ENCODE assay signal across 8 mouse cellular contexts in the genomic region with DNA sequence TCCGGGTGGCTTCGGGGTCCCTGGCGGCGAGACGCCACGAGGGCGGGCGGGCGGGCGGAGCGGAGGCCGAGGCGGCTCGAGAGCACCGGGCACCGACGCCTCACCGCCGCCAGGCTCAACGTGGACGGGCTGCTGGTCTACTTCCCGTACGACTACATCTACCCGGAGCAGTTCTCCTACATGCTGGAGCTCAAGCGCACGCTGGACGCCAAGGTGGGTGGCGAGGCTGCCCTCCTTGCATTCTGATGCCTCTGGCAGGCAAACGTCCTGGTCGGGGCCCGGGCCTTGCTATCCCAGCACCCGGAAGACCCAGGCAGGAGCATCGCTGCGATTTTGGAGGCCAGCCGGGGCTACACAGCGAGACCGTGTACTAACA. TPM values are rescaled to one million over a fixed set of nuclear protein-coding genes. Genes with fewer than 3 reads are reported as not detected.
DNase-seq lines count a peak whose midpoint lies in the region; ATAC-seq and TF ChIP-seq lines count a peak whose summit lies in the region.

No protein-coding gene starts in this region.

- under 1% methylated on average over 29 of the region's 37 CpGs for WGBS in lung, embryonic 16.5 days
- under 1% methylated on average over 29 of the region's 37 CpGs for WGBS in heart, embryonic 16.5 days
- 0% methylated on average over 30 of the region's 37 CpGs for WGBS in lung, postnatal 0 days

- no peak for DNase-seq in cerebellum, adult 8-10 months
- no peak for DNase-seq in lung, adult 18-20 months
- peak; percentile 55 for DNase-seq in lung, postnatal 0 days (ENCODE audit: low spot score)
- DNase-seq in testis, postnatal 10 days (ENCODE audit: low spot score) = peak; percentile 66
- no peak for DNase-seq in cerebellum, adult 11 months

- H3K36me3 ChIP-seq in lung, embryonic 16.5 days (ENCODE audit: control insufficient read depth, insufficient read depth, low read length) = peaks cover 21% of the 10 kb centered on the region
- peaks cover 25% of the 10 kb centered on the region for H3K36me3 ChIP-seq in heart, embryonic 16.5 days (ENCODE audit: control insufficient read depth, insufficient read depth)
- H3K36me3 ChIP-seq in lung, postnatal 0 days (ENCODE audit: insufficient read depth, low read length) = peaks cover 9% of the 10 kb centered on the region

- H3K27me3 ChIP-seq in lung, embryonic 16.5 days (ENCODE audit: control insufficient read depth, insufficient read depth, low read depth, low read length) = no peaks in the 10 kb centered on the region
- H3K27me3 ChIP-seq in heart, embryonic 16.5 days (ENCODE audit: control insufficient read depth, insufficient read depth, low read length) = no peaks in the 10 kb centered on the region
- H3K27me3 ChIP-seq in lung, postnatal 0 days (replicated peaks; ENCODE audit: insufficient read depth, low read length) = no peaks in the 10 kb centered on the region

- peak overlapping the region; percentile 87 for H3K9ac ChIP-seq in lung, embryonic 16.5 days (ENCODE audit: low read length)
- H3K9ac ChIP-seq in heart, embryonic 16.5 days (ENCODE audit: low read length) = peak overlapping the region; percentile 84
- peak overlapping the region; percentile 73 for H3K9ac ChIP-seq in lung, postnatal 0 days (replicated peaks; ENCODE audit: low read depth)

- H3K4me1 ChIP-seq in lung, embryonic 16.5 days (replicated peaks; ENCODE audit: control insufficient read depth, insufficient read depth, low read length) = peaks cover 13% of the 10 kb centered on the region
- peaks cover 17% of the 10 kb centered on the region for H3K4me1 ChIP-seq in heart, embryonic 16.5 days (ENCODE audit: control insufficient read depth, insufficient read depth, low read length)
- H3K4me1 ChIP-seq in lung, postnatal 0 days (ENCODE audit: insufficient read depth, low read depth, low read length) = 0 out of 2 replicates have a peak, but pooled peaks cover 3% of the 10 kb centered on the region

- no peak for TF ChIP-seq EP300 in lung, postnatal 0 days (IDR thresholded peaks at IDR 0.05)

- ATAC-seq in cerebellum, adult (ENCODE audit: insufficient number of reproducible peaks, low FRiP score, low TSS enrichment) = 0 out of 2 replicates have a peak, but pooled peaks have one; percentile 21
- peak; percentile 57; the same call in 1 of the 2 replicates for ATAC-seq in lung, embryonic 16.5 days (ENCODE audit: low read depth)
- ATAC-seq in heart, embryonic 16.5 days (replicated peaks; ENCODE audit: extremely low read depth, insufficient read depth, low FRiP score) = peak; percentile 34
- ATAC-seq in lung, postnatal 0 days = peak; percentile 66

- TF ChIP-seq CTCF in lung, postnatal 0 days (IDR thresholded peaks at IDR 0.05) = no peak; the same call in 1 of the 2 replicates

- H3K27ac ChIP-seq in lung, embryonic 16.5 days (ENCODE audit: low read length) = peak overlapping the region; percentile 10; the same call in 1 of the 2 replicates
- H3K27ac ChIP-seq in heart, embryonic 16.5 days (ENCODE audit: low read length) = peak overlapping the region; percentile 41; the same call in 1 of the 2 replicates
- no peak overlapping the region for H3K27ac ChIP-seq in lung, postnatal 0 days (ENCODE audit: low read length)

- H3K9me3 ChIP-seq in lung, embryonic 16.5 days (ENCODE audit: control insufficient read depth, low read length) = no peaks in the 10 kb centered on the region
- no peaks in the 10 kb centered on the region for H3K9me3 ChIP-seq in heart, embryonic 16.5 days (replicated peaks; ENCODE audit: control insufficient read depth, low read length)
- H3K9me3 ChIP-seq in lung, postnatal 0 days (ENCODE audit: low read length) = no peaks in the 10 kb centered on the region

- peak overlapping the region; percentile 96 for H3K4me2 ChIP-seq in lung, embryonic 16.5 days (ENCODE audit: low read depth, low read length)
- peak overlapping the region; percentile 84 for H3K4me2 ChIP-seq in heart, embryonic 16.5 days (ENCODE audit: low read depth, low read length)
- peak overlapping the region; percentile 88 for H3K4me2 ChIP-seq in lung, postnatal 0 days (replicated peaks; ENCODE audit: low read depth, low read length)

- peak overlapping the region; percentile 98 for H3K4me3 ChIP-seq in lung, embryonic 16.5 days (ENCODE audit: low read length)
- peak overlapping the region; percentile 91 for H3K4me3 ChIP-seq in heart, embryonic 16.5 days (ENCODE audit: low read length)
- peak overlapping the region; percentile 75 for H3K4me3 ChIP-seq in lung, postnatal 0 days (ENCODE audit: low read depth, low read length)

RNA-seq across cellular contexts. Expression of a gene that starts 0.3 kb away (rescaled TPM):
- 15.9 and 17.4 TPM in 2 replicates for polyA plus RNA-seq in lung, embryonic 16.5 days (2015; fragmentation: Nextera tagmentation; extraction: Ambion mirVana)
- 11.1 and 12.8 TPM in 2 replicates for polyA plus RNA-seq in heart, embryonic 16.5 days (2015; fragmentation: Nextera tagmentation; extraction: Ambion mirVana)
- 8.9 and 9.4 TPM in 2 replicates for polyA plus RNA-seq in lung, postnatal 0 days (2015; fragmentation: Nextera tagmentation; extraction: Ambion mirVana)

RNA-seq across cellular contexts. Expression of a gene that starts 21.8 kb away (rescaled TPM):
- 17.5 and 19.7 TPM in 2 replicates for polyA plus RNA-seq in lung, embryonic 16.5 days (2015; fragmentation: Nextera tagmentation; extraction: Ambion mirVana)
- 4.1 and 5.0 TPM in 2 replicates for polyA plus RNA-seq in heart, embryonic 16.5 days (2015; fragmentation: Nextera tagmentation; extraction: Ambion mirVana)
- 28.1 and 31.4 TPM in 2 replicates for polyA plus RNA-seq in lung, postnatal 0 days (2015; fragmentation: Nextera tagmentation; extraction: Ambion mirVana)

RNA-seq across cellular contexts. Expression of a gene that starts 22.4 kb away (rescaled TPM):
- 78.9 and 137 TPM in 2 replicates for polyA plus RNA-seq in lung, embryonic 16.5 days (2015; fragmentation: Nextera tagmentation; extraction: Ambion mirVana)
- polyA plus RNA-seq in heart, embryonic 16.5 days (2015; fragmentation: Nextera tagmentation; extraction: Ambion mirVana) = 2,882 and 3,117 TPM in 2 replicates
- polyA plus RNA-seq in lung, postnatal 0 days (2015; fragmentation: Nextera tagmentation; extraction: Ambion mirVana) = 34.0 and 42.4 TPM in 2 replicates

RNA-seq across cellular contexts. Expression of a gene that starts 22.6 kb away (rescaled TPM):
- polyA plus RNA-seq in lung, embryonic 16.5 days (2015; fragmentation: Nextera tagmentation; extraction: Ambion mirVana) = 4.9 TPM in 2 replicates
- polyA plus RNA-seq in heart, embryonic 16.5 days (2015; fragmentation: Nextera tagmentation; extraction: Ambion mirVana) = 13.6 and 14.2 TPM in 2 replicates
- 4.1 and 4.2 TPM in 2 replicates for polyA plus RNA-seq in lung, postnatal 0 days (2015; fragmentation: Nextera tagmentation; extraction: Ambion mirVana)

RNA-seq across cellular contexts. Expression of a gene that starts 22.9 kb away (rescaled TPM):
- polyA plus RNA-seq in lung, embryonic 16.5 days (2015; fragmentation: Nextera tagmentation; extraction: Ambion mirVana) = 17.2 and 17.3 TPM in 2 replicates
- 16.2 and 16.7 TPM in 2 replicates for polyA plus RNA-seq in heart, embryonic 16.5 days (2015; fragmentation: Nextera tagmentation; extraction: Ambion mirVana)
- polyA plus RNA-seq in lung, postnatal 0 days (2015; fragmentation: Nextera tagmentation; extraction: Ambion mirVana) = 6.5 and 7.6 TPM in 2 replicates

Comparison
In these comparisons a context has a peak if more than half of its experiments do, and no peak if none do; other contexts are left out.
1. DNase-seq: peak in lung, postnatal 0 days (single experiment) and testis, postnatal 10 days (single experiment); none in cerebellum, adult 8-10 months (single experiment), lung, adult 18-20 months (0 of 2) and cerebellum, adult 11 months (single experiment).
2. RNA of a gene that starts 22.4 kb away (polyA plus RNA-seq): 2,882 to 3,117 TPM in heart, embryonic 16.5 days; 78.9 to 137 TPM in lung, embryonic 16.5 days and 34.0 to 42.4 TPM in lung, postnatal 0 days; every median in the first group is over 10 times any median in the second.
3. Peak in every context shown above with its lines, with median percentiles within 50 percentile points of each other: ATAC-seq, H3K4me2 ChIP-seq, H3K4me3 ChIP-seq and H3K9ac ChIP-seq.